Mouse (Mus musculus) limb, embryonic 13.5 days (tissue): ENCODE measurements at regions not wholly inside any gene's neighbourhood (a gene's known extent, or its start where the extent isn't known, plus 50 kb on each side); places are given as distances from the start of the nearest gene placed in this dataset.

Source experiments
- ATAC-seq: fragments of 200-750 bp; cut with Nextera tagmentation; 2 replicates; pipeline ENCODE4 v1.8.0; 2017; ENCODE audit warnings: low read depth, moderate number of reproducible peaks, moderate TSS enrichment; ENCODE audit not compliant: low FRiP score
- H3K27ac ChIP-seq: fragments of 300-500 bp; sonication (generic); 2 replicates; pipeline ENCODE4 v1.5.1; 2015; ENCODE audit warnings: inconsistent platforms, mild to moderate bottlenecking, moderate library complexity
- H3K27me3 ChIP-seq: fragments of 300-500 bp; sonication (generic); 2 replicates; pipeline ENCODE4 v1.6.1; 2015; ENCODE audit warnings: mild to moderate bottlenecking, inconsistent platforms
- H3K36me3 ChIP-seq: fragments of 300-500 bp; sonication (generic); 2 replicates; pipeline ENCODE4 v1.6.1; 2015; ENCODE audit warnings: inconsistent platforms, mild to moderate bottlenecking, moderate library complexity
- H3K4me1 ChIP-seq: fragments of 300-500 bp; sonication (generic); 2 replicates; pipeline ENCODE4 v1.6.1; 2015; ENCODE audit warnings: inconsistent platforms
- H3K4me2 ChIP-seq: fragments of 300-500 bp; sonication (generic); replicated peaks from 2 replicates; pipeline ENCODE4 v1.6.1; 2015; ENCODE audit warnings: inconsistent platforms, mild to moderate bottlenecking, moderate library complexity
- H3K4me3 ChIP-seq: fragments of 300-500 bp; sonication (generic); 2 replicates; pipeline ENCODE4 v1.5.1; 2015; ENCODE audit warnings: moderate library complexity, mild to moderate bottlenecking, inconsistent platforms
- H3K9ac ChIP-seq: fragments of 300-500 bp; sonication (generic); 2 replicates; pipeline ENCODE4 v1.6.1; 2015; ENCODE audit warnings: mild to moderate bottlenecking, inconsistent platforms
- H3K9me3 ChIP-seq: fragments of 300-500 bp; sonication (generic); 2 replicates; pipeline ENCODE4 v1.6.1; 2016; ENCODE audit warnings: inconsistent platforms
- WGBS: fragments of 180-500 bp; shearing (Covaris S2); methylation state at CpG from one replicate; pipeline ENCODE4 v1.1.7; 2015; 5-methylcytosine and 5-hydroxymethylcytosine counted together

DNA sequence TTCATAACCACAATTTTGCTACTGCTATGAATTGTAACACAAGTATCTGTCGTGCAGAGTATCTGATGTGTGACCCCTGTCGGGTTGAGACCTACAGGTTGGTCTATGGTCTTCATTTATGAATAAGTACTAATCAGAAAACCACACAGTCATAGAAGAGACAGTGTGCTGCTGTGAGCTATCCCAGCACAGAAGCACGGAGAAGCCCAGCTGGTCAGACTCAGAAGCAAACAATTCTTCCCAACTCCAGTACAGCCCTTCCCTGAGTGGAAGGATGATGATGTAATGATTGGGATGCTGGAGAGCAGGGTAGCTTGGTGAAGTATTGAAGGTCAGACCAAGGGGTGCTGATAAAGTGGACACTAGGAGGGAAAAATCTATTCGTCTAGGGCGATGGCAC, 129.5 kb downstream of the Gm10260 start:
- no peaks in the 10 kb centered on the region for H3K27me3 ChIP-seq
- H3K4me1 ChIP-seq: peaks cover 7% of the 10 kb centered on the region; the same call in 1 of the 2 replicates
- no peak overlapping the region for H3K27ac ChIP-seq
- ATAC-seq: no peak
- no peaks in the 10 kb centered on the region for H3K36me3 ChIP-seq
- no peak overlapping the region for H3K4me3 ChIP-seq
- no peaks in the 10 kb centered on the region for H3K9me3 ChIP-seq
- WGBS: 85% methylated on average over 5 of the region's 5 CpGs
- H3K9ac ChIP-seq: no peak overlapping the region
- H3K4me2 ChIP-seq: no peak overlapping the region

DNA sequence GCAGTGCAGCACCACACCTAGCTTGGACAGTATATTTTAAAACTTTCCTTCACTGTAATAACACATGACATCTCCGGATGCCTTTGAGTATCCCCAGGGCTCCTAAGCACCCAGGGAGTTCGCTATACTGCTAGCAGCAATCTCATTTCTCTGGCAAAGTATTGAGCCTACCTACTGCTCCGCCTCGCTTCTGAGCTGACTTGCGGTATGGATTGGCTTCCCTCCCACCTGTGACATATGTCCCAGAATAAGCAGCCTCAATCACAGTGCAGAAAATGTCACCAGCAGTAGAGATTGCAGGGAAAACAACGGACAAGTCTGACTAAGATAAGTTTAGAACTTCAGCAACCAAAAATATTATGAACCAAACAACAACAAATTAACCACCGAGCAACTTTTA, 131.8 kb downstream of the Gm10260 start:
- Histone ChIP-seq H3K4me3 (no peak overlapping the region), H3K4me2 (no peak overlapping the region), H3K27ac (no peak overlapping the region), H3K27me3 (no peaks in the 10 kb centered on the region), H3K9ac (no peak overlapping the region), H3K36me3 (no peaks in the 10 kb centered on the region), H3K4me1 (peaks cover 8% of the 10 kb centered on the region; the same call in 1 of the 2 replicates), H3K9me3 (no peaks in the 10 kb centered on the region)
- WGBS: 90% methylated on average over 7 of the region's 7 CpGs
- ATAC-seq: no peak

- Histone ChIP-seq H3K27me3 (no peaks in the 10 kb centered on the region), H3K9ac (no peak overlapping the region), H3K4me1 (peaks cover 10% of the 10 kb centered on the region; the same call in 1 of the 2 replicates), H3K4me2 (no peak overlapping the region), H3K4me3 (no peak overlapping the region), H3K9me3 (no peaks in the 10 kb centered on the region), H3K27ac (no peak overlapping the region), H3K36me3 (no peaks in the 10 kb centered on the region)
- ATAC-seq: no peak
- 85% methylated on average over 10 of the region's 10 CpGs for WGBS
These were observed 133.2 kb downstream of the Gm10260 start for GRCm38 (mm10) chr13:97627247-97627646.

DNA sequence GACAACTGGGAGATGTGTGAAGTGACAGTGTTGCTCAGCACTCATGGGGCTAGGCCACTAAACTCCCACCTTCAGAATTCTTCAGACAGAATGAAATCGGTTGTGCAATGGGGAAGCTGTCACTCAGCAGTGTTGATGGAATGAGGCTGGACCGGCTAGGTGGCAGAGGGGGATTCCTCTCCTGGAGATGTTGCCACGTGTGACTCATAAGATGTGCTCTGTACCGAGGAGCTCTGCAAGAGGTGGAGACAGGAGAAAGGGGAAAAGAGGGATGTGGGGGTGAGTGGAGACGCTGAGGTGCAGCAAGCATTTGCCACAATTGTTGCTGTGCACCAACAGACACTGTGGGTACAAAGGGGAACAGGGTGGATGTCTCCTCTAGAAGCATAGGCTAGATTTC, 133.6 kb downstream of the Gm10260 start:
- ATAC-seq: no peak
- Histone ChIP-seq H3K9me3 (no peaks in the 10 kb centered on the region), H3K36me3 (no peaks in the 10 kb centered on the region), H3K27me3 (no peaks in the 10 kb centered on the region), H3K9ac (no peak overlapping the region), H3K4me3 (no peak overlapping the region), H3K4me2 (no peak overlapping the region), H3K4me1 (peaks cover 10% of the 10 kb centered on the region; the same call in 1 of the 2 replicates), H3K27ac (no peak overlapping the region)
- 77% methylated on average over 5 of the region's 5 CpGs for WGBS

DNA sequence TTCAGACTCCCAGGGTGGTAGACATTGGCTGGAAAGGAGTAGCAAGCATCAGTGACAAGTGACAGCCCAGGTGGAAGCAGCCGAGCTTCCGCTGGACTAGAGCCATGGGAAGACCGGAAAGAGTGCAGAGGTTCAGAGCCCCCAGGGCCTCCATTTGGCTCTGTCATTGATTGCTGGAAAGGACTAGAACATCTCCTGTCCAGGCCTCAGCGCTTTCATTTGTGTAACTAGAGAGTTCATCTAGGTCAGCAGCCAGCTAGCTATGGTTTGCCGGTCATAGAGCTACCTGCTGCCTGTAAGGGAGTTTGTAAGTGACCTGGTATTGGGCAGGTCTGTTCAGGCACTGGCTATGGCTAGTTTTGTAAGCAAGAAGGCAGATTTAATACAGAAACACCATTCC, 134.3 kb downstream of the Gm10260 start:
- Histone ChIP-seq H3K9me3 (no peaks in the 10 kb centered on the region), H3K4me3 (no peak overlapping the region), H3K4me2 (no peak overlapping the region), H3K36me3 (no peaks in the 10 kb centered on the region), H3K27ac (no peak overlapping the region), H3K9ac (no peak overlapping the region), H3K27me3 (no peaks in the 10 kb centered on the region), H3K4me1 (peaks cover 10% of the 10 kb centered on the region; the same call in 1 of the 2 replicates)
- no peak for ATAC-seq
- 85% methylated on average over 5 of the region's 5 CpGs for WGBS

- WGBS: 67% methylated on average over 4 of the region's 4 CpGs
- H3K27me3 ChIP-seq: no peaks in the 10 kb centered on the region
- H3K4me1 ChIP-seq: peaks cover 10% of the 10 kb centered on the region; the same call in 1 of the 2 replicates
- no peak overlapping the region for H3K4me3 ChIP-seq
- H3K27ac ChIP-seq: no peak overlapping the region
- no peak overlapping the region for H3K4me2 ChIP-seq
- ATAC-seq: no peak
- H3K9ac ChIP-seq: no peak overlapping the region
- no peaks in the 10 kb centered on the region for H3K36me3 ChIP-seq
- H3K9me3 ChIP-seq: no peaks in the 10 kb centered on the region
These were observed 135.0 kb downstream of the Gm10260 start for GRCm38 (mm10) chr13:97625391-97625790.

GRCm38 (mm10) chr13:97618190-97618586, 142.2 kb downstream of the Gm10260 start:
- Histone ChIP-seq H3K4me3 (no peak overlapping the region), H3K9ac (no peak overlapping the region), H3K4me2 (0 out of 2 replicates have a peak overlapping the region, but pooled peaks have one; percentile 9), H3K36me3 (no peaks in the 10 kb centered on the region), H3K27me3 (no peaks in the 10 kb centered on the region), H3K27ac (no peak overlapping the region; the same call in 1 of the 2 replicates), H3K4me1 (peaks cover 12% of the 10 kb centered on the region), H3K9me3 (no peaks in the 10 kb centered on the region)
- WGBS: 85% methylated on average over 6 of the region's 6 CpGs
- no peak for ATAC-seq

- Histone ChIP-seq H3K36me3 (no peaks in the 10 kb centered on the region), H3K9ac (no peak overlapping the region), H3K4me1 (peaks cover 12% of the 10 kb centered on the region), H3K4me3 (no peak overlapping the region), H3K27ac (peak overlapping the region; percentile 17; the same call in 1 of the 2 replicates), H3K27me3 (no peaks in the 10 kb centered on the region), H3K4me2 (0 out of 2 replicates have a peak overlapping the region, but pooled peaks have one; percentile 9), H3K9me3 (no peaks in the 10 kb centered on the region)
- WGBS: 32% methylated on average over 13 of the region's 13 CpGs
- peak; percentile 66 for ATAC-seq
These were observed 142.8 kb downstream of the Gm10260 start for GRCm38 (mm10) chr13:97617511-97618189.

DNA sequence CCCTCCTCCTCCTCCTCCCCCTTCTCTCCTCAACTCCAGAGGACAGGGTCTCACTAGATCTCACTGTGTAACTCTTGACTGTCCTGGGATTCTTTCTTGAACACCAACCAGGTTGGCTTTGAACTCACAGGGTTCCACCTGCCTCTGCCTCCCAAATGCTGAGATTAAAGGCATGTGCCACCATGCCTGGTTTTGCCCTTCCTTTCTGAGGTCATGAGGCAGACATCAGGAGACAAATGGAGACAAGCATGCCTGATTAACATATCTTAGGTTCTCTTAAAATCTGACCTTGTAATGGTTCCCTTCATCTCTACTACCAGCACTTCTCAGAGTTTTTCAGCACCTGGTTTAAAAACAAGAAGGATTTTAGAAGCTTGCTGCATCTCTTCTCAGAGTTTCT, 143.5 kb downstream of the Gm10260 start:
- no peak overlapping the region for H3K4me2 ChIP-seq
- H3K27me3 ChIP-seq: no peaks in the 10 kb centered on the region
- H3K27ac ChIP-seq: no peak overlapping the region
- no peak for ATAC-seq
- no peak overlapping the region for H3K4me3 ChIP-seq
- no peak overlapping the region for H3K9ac ChIP-seq
- H3K36me3 ChIP-seq: no peaks in the 10 kb centered on the region
- no peaks in the 10 kb centered on the region for H3K9me3 ChIP-seq
- peaks cover 12% of the 10 kb centered on the region for H3K4me1 ChIP-seq

DNA sequence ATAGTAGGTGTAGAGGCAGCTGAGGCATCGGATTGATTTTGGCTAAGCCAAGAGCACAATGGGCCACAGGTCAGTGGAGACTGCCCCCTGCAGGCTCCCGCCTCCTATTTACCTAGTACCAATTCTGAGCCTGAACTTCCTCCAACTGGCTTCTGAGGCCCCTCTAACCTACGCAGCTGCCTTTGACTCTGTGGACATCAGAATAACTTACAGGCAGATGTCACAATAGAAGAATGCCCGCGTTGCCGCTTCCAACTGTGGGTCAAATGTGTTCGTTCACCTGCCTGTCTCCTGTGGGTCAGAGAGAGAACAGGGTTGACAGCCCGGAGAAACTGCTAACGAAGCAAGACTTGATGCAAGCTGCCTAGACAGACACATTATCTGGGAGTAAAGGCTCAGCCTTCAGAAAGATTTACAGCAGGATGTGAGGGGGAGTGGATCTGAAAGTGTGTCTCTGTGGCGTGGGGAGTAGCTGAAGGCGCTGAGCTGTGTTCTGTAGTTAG, 153.2 kb downstream of the Gm10260 start:
- WGBS: 37% methylated on average over 11 of the region's 11 CpGs
- H3K36me3 ChIP-seq: no peaks in the 10 kb centered on the region
- ATAC-seq: no peak

GRCm38 (mm10) chr13:97604451-97604850, 156.0 kb downstream of the Gm10260 start:
- 83% methylated on average over 3 of the region's 3 CpGs for WGBS
- ATAC-seq: no peak
- Histone ChIP-seq H3K27ac (no peak overlapping the region), H3K4me2 (no peak overlapping the region), H3K4me1 (peaks cover 47% of the 10 kb centered on the region), H3K36me3 (no peaks in the 10 kb centered on the region), H3K9ac (no peak overlapping the region), H3K4me3 (no peak overlapping the region), H3K27me3 (0 out of 2 replicates have a peak, but pooled peaks cover 2% of the 10 kb centered on the region), H3K9me3 (no peaks in the 10 kb centered on the region)

More for the DNA sequence above, 153.2 kb downstream of the Gm10260 start:
- Histone ChIP-seq H3K4me2 (no peak overlapping the region), H3K27ac (no peak overlapping the region), H3K4me3 (no peak overlapping the region), H3K9me3 (no peaks in the 10 kb centered on the region), H3K4me1 (peaks cover 19% of the 10 kb centered on the region), H3K27me3 (0 out of 2 replicates have a peak, but pooled peaks cover 2% of the 10 kb centered on the region), H3K9ac (0 out of 2 replicates have a peak overlapping the region, but pooled peaks have one; percentile 19)

GRCm38 (mm10) chr13:97601135-97601730, 159.2 kb downstream of the Gm10260 start:
- Histone ChIP-seq H3K4me2 (no peak overlapping the region), H3K4me1 (peaks cover 54% of the 10 kb centered on the region), H3K9ac (no peak overlapping the region), H3K27ac (no peak overlapping the region), H3K9me3 (no peaks in the 10 kb centered on the region), H3K36me3 (no peaks in the 10 kb centered on the region), H3K4me3 (no peak overlapping the region), H3K27me3 (no peaks in the 10 kb centered on the region)
- 16% methylated on average over 7 of the region's 7 CpGs for WGBS
- peak; percentile 75 for ATAC-seq
